Mouse (Mus musculus) megakaryocyte-erythroid progenitor cell, adult 5-6 weeks (primary cell): ENCODE measurements around the gene Pkdcc. TPM values are rescaled to one million over a fixed set of nuclear protein-coding genes. Genes with fewer than 3 reads are reported as not detected.

Source experiments
- ATAC-seq: replicated peaks from 2 replicates; pipeline ENCODE4 v1.8.0; 2016; ENCODE audit warnings: mild to moderate bottlenecking, inconsistent platforms; ENCODE audit not compliant: severe bottlenecking, poor library complexity, low FRiP score, low TSS enrichment
- total RNA-seq, 2 experiments: library from RNA; stranded (forward) in 1 of 2; stranded (reverse) in 1 of 2; fragments of 200-1000, 215-1000 nt in 1 of 2; fragments of >200 nt in 1 of 2; fragmentation: Nextera tagmentation in 1 of 2; gene quantifications; 2 replicates each; pipeline ENCODE4 v1.2.3; 2014 to 2017

The Pkdcc gene
- total RNA-seq (2014; fragmentation: Nextera tagmentation), result not detected in 2 replicates
- total RNA-seq (2017), result not detected in 2 replicates

DNA sequence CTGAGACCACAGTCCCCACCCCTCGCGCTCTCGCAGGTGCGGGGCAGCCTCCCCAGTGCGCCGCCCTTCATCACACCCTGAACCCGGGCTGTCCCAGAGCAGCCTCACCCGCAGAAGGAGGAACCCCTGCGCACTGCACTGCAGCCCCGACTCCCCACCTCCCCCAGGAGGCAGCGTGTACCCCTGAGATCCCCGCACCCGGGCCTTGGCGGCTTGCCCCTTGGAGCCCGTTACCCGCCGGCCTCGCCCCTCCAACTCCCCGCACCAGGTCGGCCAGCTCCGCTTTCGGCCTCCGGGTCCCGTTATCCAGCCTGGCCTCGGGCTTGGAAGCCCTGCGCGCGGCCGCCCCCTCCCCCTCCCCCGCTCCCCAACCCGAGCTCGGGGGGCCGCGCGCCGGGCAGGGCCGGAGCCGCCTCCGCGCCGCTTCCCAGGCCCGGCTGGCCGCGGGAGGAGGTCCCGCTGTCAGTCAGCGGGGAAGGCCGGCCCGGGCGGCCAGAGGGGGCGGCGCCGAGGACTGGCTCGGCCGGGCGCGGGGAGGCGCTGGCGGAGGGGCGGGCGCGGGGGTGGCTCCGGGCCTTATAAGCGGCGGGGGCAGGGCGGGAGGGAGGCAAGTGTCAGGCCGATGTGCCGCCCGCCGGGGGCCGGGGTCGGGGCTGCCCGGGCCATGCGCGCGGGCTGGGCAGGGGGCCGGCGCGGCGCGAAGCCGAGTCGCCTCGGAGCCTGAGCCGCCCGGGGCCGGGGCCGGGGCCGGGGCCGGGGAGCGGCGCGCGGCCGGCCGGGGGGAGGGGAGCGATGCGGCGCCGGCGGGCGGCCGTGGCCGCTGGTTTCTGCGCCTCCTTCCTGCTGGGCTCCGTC, at the start of gene Pkdcc:
Gene Pkdcc (plus strand): TSS at position 619 of the 855 bp plus-strand sequence.
- 0 out of 2 replicates have a peak, but pooled peaks have one; percentile 49 for ATAC-seq

DNA sequence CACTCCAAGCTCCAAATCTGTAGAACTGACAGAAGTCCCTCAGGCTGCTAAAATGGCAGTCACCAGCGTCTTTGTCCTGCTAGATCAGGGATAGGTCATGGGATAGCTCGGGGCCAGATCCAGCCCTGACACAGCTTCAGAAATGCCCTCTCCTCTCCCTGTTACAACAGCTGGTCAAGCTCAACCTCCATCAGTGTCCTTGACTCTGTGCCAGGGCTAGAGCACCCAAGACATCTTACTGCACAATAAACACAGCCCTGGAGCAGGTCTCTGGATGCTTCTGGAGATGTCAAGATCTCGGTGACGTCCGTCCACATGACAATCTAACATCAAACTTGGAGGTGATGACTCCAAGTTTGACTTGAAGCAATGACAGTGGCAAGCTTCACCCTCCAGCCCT, 48.9 kb upstream of the Pkdcc start:
- ATAC-seq, result no peak

DNA sequence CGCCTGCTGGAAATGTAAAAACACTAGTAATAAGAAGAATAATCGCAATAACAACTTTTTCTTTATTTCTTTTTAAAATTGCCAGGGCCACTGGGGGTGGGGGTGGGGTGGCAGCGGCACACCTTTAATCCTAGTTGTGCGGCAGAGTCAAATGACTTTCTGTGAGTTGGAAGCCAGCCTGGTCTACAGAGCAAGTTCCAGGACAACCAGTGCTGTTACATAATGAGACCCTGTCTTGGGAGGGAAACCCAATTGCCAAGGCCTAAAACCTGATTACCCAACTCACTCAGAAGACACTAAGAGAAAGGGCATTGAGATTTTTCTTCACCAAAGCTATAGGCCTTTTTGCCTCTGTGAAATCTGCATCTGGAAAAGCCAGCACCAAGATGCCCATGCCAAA, 38.9 kb upstream of the Pkdcc start:
- ATAC-seq, result no peak

DNA sequence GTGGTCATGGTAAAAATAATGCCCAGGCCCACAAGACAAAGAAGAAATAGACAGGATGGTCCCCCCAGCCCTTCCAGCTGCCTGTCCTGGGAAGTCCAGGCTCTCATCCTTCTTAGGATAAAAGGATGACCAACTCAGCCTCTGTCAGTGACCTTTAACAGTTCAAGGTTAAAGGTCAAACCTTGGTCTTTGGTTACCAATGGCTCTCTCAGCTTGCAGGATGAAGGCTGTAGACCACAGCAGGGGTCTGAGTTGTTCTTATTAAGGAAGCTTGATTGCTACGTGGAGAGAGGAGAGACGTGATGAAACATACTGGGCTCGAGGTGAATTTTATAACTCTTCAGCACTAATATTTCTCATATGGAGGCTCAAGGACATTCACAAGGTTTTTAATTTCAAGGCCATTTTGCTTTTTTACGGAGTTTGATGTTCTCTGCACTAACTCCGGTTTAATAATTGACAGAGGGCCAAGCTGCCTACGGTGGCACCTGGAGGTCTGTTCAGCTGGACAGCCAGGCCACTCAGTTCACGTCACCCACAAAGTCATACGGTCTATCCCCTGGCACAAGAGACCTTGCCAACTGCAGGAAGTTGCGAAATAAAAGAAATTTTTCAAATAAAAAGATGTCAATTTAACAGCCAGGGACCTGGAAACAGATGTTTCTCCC, 36.5 kb upstream of the Pkdcc start:
- no peak for ATAC-seq

DNA sequence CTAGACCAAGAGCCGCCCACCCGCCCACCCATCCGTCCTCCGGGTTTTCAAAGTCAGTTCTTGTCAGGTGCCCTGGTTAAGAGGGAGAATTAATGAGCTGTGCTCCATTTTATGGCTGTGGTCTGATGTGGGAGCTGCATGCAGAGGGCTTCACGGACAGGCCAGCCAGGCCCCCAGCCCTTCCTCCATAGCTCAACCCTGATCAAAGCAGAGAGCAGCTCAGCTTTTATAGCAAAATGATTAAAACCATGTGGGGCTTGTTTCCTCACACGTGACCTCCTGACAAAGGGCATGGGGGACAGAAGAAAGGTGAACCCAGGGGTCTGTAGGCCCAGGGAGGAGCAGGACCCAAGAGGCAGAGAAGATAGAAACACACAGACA, 36.0 kb upstream of the Pkdcc start:
- ATAC-seq, result no peak

DNA sequence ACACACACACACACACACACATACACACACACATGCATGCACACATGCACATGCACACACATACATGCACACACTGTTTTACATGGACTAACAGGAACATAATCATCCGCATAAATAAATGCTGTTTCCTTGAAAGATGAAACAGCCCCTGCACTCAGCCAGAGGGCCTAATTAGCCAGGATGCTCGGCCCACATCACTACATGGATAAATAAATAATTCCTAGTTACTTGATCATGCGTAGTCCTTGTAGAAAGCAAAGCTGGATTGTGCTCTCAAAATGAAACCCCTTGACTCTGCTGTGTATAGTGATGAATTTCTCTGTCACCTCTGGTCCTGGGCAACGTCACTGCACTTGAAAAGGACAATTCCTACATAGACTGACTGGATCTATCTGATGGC, 35.5 kb upstream of the Pkdcc start:
- ATAC-seq, result no peak

DNA sequence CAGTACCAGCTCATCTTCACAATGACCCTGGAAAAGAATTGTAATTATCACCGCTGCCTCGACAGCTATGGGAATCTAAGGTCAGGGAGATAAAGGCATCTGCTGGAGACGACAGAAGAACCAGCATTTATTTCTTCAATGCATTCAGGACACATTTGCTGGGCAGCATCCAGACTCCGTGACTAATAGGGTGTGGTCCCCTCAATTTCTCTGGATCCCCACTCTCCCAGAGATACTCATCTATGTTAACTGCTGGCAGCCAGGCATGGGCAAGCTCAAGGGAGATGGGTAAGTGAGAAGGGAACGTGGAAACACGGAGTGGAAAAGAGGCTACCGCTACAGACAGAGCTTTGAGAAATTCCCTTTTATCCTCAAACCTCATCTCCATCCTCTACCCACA, 34.0 kb upstream of the Pkdcc start:
- no peak for ATAC-seq

DNA sequence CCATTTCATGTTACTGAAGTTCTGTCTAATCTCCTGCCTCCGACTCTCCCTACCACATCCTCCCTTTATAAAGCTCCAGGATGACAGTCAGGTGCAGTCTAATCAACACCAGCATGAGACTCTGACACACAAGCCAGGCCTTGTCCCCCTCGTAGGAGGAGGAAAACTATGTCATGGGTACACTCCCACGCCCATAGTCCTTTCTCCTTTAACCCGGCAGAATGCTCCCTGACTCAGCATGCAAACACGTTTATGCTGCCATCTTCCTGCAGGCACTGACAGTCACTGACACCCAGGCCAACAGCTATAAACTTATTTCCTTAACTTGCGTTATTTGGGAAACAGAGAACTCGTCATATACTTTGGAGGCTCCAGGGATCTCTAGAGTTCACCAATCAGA, 33.5 kb upstream of the Pkdcc start:
- no peak for ATAC-seq

DNA sequence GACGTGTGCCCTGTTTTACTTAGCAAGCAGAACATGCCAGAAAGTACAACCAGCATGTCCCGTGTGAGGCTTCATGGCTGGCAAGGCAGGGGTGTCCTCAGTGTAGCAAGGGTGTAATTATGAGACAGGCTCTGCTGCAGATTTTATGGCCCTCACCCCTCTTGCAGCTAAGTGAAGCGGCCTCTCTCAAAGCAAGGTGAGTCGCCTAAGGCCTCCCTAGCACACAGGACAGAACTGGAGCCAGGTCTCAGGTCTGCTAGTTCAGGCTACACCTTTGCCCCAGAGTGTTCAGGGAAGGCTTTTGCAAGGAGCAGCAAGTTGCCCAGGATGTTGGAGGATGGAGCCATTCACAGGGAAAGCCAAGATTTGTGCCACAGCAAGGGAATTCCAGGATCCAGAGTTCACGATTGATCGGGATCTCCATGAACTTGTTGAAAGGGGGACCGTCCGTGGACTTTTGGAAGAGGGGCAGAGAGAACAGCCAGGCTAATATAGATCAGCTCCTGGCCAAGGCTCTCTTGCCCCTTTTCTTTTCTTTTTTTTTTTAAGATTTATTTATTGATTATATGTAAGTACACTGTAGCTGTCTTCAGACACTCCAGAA, 32.9 kb upstream of the Pkdcc start:
- ATAC-seq, result no peak

DNA sequence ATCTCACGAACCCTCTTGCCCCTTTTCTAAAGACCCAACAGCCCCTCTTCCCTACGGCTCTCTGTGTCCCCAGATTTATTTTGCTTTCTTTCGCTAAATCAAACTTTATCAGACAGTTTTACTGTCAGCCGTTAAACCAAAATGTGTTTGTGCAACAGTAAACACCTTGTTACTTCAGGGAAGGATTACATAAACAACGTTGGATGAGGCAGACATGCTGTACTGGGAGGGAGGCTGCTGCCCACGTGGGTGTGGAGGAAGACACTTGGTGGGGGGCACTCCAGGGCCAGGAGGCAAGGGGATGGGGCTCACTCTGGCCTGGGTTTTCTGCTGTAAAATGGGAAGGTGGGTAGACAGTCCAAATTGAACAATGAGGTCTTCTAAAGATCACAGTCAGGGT, 32.3 kb upstream of the Pkdcc start:
- no peak for ATAC-seq

DNA sequence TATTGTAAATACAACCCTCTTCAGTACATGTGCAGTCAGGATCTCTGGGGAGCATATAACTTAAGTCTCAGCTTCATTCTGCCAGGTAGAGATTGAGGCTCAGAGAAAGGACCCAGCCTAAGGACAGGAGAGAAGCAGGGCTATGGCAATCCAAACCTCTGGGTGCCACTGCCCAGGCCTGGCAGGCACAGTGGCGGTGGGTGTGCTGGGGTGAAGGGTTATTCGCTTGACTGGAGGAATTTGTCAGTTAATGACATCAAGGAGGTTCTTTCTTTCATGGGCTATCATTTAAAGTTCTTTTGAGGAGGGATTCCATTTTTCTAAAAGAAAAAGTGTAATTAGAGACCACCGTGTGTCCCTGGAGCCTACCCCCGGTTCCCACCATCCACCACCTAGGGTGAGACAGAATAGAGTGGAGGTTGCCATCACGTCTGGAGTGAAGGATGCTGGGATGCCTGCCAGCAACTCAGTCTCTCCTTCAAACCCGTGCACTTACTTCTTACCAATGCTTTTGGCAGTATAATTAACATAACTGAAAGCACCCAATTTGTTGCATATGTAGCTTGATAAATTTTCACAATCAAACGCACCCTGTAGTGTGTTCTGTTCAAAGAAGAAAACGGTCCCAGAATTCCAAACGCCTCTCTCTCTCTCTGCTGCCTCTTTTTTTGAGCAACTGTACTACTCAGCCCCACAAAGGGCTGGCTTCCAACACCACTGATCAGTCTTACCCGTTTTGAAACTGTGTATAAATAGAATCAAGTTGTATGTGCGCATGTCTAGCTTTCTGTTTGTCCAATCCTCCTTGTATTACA, 27.1 kb upstream of the Pkdcc start:
- no peak for ATAC-seq

DNA sequence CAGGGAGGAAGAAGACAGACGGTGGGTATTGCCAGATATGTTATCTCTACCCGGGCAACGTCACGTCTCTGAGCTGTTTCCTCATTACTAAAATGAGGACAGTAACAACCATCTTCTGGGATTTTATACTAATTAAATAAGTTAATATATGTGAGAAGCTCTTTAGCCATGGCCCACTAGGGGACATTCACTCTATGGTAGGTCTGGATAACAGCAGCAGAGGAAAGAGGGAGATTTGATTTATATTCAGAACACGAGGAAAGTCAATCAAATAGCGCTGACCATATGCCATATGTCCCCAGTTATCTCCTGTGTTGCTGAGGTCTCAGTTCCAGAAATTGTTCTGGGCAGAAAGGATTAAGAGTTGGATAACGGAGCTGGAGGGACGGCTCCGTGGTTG, 24.3 kb upstream of the Pkdcc start:
- ATAC-seq, result no peak

DNA sequence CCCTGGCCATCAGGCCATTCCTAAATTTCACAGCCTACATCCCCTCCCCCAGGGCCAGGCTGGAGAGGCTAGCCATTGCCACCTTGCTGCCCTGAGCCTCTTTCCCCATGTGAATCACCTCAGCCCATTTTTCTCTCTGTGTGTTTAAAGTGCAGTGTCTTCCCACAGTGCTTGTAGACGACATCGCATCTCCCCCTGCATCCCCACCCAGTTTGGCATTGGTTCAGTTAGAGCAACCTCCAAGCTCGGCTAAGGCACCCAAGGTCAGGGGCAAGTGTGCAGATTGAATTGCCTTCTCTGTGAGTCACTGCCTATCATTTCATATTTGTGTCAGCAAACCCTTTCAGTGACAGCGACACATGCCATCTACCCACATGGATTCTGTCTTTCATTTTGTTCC, 20.6 kb upstream of the Pkdcc start:
- no peak for ATAC-seq

DNA sequence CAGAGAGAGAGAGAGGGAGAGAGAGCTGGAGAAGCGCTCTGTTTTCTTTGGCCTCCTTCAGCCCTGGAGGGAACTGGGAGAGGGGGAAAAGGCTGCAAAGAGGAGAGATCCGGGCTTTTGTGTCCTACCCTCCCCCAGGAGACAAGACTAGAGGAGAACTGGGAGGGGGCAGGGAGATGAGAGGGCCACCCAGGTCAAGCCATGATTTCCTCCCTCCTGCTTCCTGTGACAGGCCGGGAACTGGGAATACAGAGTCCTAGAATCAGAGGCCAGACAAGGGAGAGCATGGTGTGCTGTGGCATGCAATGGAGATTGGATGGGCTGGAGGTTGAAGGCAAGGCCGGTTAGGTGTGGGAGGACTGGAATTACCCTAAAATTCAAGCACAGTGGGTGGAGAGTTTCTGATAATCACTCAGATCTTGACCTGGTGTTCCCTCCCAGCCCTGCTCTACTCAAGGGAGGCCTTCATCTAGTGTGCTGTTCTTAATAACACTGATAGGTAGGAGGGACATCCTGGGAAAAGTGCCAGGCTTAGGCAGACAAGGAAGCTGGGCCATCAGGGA, 17.6 kb upstream of the Pkdcc start:
- no peak for ATAC-seq

DNA sequence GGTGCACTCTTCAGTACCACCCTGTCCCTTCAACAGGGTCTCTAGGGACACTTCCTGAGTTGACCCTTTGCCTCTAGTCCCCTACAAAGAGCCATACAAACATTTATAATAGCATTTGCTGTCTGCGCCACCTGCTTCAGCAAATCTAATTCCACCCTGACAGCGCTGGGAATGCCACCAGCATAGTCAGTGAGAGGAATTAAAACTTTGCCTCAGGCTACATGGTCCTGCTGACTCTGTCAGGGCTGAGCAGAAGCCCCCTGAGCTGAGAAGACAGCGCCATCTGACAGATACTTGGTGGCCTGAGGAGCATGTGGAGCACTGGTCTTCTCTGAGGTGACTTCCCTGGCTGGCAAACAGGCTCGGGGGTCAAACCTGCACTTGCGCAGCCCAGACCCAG, 14.6 kb upstream of the Pkdcc start:
- ATAC-seq, result no peak

DNA sequence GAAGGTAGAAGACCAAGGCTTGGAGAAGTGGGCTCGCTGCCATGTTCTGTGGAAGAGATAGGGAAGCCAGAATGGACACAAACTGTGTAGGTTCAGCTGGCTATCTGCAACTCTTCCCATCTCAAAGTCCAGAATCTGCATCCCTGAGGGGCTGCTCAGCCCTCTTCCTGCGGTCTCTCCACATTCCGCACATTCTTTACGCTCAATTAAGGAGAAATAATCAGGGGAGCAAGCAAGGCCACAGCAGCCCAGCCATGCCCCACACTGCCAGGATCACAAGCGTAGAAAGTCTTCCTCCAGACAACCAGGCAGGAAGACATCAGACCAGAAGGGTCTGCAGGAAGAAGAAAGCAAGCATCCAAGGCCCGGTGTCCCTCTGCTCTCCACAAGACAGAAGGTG, 13.8 kb upstream of the Pkdcc start:
- ATAC-seq, result no peak

DNA sequence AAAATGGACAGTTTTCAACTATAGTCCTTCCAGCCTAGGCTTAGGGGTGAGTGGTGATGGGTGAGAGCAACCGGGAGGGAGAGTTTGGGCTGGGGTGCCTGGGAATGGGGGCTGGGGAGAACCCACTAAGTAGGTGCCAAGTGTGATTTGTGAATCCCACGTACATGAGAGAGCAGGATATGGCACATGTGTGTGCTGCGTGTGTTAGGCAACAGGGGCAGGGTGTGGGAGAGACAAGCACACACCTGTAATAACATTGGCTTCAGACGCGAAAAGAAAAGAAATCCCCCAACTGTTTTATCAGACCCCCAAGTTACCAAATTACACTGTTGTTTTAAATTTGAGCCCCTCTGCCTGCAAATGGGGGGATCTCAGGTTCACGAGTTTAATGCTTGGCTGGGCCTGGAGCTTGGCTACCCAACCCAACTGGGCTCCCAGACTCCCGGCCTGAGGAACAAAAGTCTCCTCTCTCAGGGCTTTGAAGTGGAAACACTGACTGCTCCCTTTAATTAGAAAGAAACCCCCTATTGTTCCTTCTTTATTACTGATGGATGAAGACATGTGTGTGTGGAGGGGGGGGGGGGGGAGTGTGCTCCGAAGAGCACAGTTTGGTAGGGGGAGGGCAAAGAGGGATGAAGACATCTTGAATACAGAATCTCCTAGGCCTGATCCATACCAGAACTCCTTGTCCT, 11.3 kb upstream of the Pkdcc start:
- no peak for ATAC-seq

DNA sequence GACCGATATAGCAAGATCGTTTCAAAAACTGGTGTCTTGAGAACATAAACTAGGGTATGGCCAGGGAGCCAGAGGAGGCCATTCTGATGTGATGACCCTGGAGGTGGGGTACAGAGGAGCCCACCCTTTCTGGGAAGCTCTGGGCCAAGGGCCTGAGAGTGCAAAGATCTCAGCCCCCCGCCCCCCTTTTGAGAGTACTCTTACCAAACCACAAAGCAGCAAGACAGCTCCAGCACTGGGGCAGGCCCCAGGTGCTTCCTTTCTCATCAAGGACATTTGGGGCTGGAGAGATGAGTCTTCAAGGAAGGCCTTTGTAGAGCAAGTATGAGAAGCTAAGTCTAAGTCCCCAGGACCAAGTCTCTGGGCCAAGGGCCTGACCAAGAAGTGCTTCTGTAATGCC, 7.8 kb upstream of the Pkdcc start:
- no peak for ATAC-seq

DNA sequence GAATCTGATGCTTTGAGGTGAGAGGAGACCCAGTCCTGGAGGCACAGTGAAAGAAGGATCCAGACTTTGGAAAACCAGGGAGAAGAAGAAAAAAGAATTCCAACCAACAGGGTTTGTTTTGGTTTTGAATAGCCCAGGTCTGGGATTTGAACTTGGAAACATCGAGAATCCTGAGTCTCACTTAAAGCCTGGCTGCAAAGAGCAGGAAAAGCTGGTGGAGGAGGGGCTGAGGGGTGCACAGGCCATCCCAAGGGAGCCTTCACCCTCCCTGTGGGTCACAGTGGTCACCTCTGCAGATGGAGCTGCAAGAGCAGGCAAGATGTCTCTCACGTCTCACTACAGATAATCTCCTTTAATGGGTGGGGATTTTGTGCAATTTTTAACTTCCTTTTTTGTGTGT, 6.6 kb upstream of the Pkdcc start:
- no peak for ATAC-seq
